Mouse (Mus musculus) right cerebral cortex, postnatal 10 days (tissue): ENCODE results near the gene Kcnmb3.
A peak's percentile ranks its signal among the peaks of the same experiment; 100 is the strongest.
"Not testable (repeated sequence)": the region's sequence is repeated elsewhere in the genome, so short reads cannot be mapped to it uniquely, and the experiment has no call there.

Experiments
- DNase-seq, 2 experiments: peaks; one replicate each; pipeline ENCODE4 v3.0.0; 2021; ENCODE audit warnings: low spot score in 2 of 2

Gene Kcnmb3

GRCm38 (mm10) chr3:32430394-32430793 lies 61.6 kb downstream of the Kcnmb3 start:
- no peak for DNase-seq

- not testable (repeated sequence) for DNase-seq
Measured at GRCm38 (mm10) chr3:32429351-32429750, 62.7 kb downstream of the Kcnmb3 start.

GRCm38 (mm10) chr3:32428921-32429320 lies 63.1 kb downstream of the Kcnmb3 start:
- DNase-seq: peak; percentile 35 to 44

- DNase-seq: no peak
Measured at GRCm38 (mm10) chr3:32428361-32428760, 63.7 kb downstream of the Kcnmb3 start.

GRCm38 (mm10) chr3:32427695-32428094 lies 64.3 kb downstream of the Kcnmb3 start:
- DNase-seq: no peak
